Mouse (Mus musculus) gastrocnemius, adult 8-10 months (tissue): ENCODE measurements around the gene Hbq1a. TPM values are rescaled to one million over a fixed set of nuclear protein-coding genes. Genes with fewer than 3 reads are reported as not detected.
A peak's percentile ranks its signal among the peaks of the same experiment; 100 is the strongest.

Experiments used
- DNase-seq, 2 experiments: peaks; one replicate each; pipeline ENCODE4 v3.0.0; 2022; ENCODE audit warnings: low spot score in 2 of 2
- total RNA-seq, 4 experiments: library from RNA; stranded (reverse); gene quantifications; 2 replicates each; pipeline ENCODE4 v1.2.4; 2022

Hbq1a gene
- total RNA-seq, 4 experiments from 2014 or later, result not detected

- peak; percentile 35 to 65 for DNase-seq
Measured at GRCm38 (mm10) chr11:32321196-32321565, 21.3 kb downstream of the Hbq1a start.

DNA sequence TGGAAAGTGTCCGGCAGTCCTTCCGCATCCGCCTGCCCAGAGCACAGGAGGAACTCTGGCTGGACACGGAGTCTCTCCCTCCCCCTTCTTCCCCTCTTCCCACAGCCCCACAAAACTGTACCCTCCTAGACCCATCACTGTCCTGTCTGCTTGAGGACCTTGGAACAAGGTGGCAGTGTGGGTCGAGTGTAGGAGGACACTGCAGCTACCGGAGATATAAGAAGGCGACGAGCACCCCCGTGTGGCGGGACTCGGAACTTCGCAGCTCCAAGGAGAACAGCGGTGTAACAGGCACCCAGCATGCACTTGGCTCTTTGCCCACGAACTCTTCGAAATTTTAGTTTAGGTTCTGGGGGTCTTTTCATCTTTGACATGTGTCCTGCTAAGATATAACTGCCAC, 24.7 kb downstream of the Hbq1a start:
- peak; percentile 78 to 85 for DNase-seq

- DNase-seq, result no peak
Measured at GRCm38 (mm10) chr11:32331075-32331474, 31.2 kb downstream of the Hbq1a start.

DNA sequence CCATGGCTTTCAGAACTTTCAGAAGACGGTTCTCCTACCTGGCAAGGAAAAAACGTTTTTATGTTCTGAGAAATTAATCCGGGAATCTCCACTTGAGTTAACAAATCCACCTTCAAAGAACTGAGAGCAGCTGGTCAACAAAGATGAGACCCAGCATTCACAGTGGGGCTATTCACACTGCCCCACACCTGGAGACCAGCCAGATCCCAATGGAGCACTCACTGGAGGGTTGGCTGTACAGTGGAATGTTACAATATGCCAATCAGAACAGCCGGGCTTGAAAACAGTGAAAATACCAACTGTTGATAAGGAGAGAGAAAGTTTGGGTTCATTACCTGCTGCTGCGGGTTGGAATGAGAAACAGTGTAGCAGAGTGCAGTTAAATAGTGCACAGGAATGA, 32.0 kb downstream of the Hbq1a start:
- DNase-seq, result no peak

DNA sequence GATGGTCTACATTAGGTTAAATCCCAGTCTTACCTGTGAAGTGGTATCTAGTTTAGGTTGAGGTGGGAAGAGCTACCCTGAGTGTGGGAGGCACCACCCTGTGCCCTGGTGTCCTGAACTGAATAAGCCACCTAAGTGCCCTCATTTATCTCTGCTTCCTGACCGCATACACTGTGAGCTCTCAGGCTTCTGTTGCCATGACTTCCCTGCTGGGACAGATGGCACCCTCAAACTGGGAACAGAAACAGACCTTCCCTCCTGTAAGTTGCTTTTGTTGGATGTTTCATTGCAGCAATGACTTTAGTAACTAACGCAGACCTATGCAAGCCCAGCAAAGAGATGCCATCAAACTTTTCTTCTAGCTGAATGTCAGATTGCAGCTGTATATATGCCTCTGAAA, 33.4 kb downstream of the Hbq1a start:
- DNase-seq, result no peak

GRCm38 (mm10) chr11:32336435-32336907, 36.6 kb downstream of the Hbq1a start:
- DNase-seq, result no peak

DNA sequence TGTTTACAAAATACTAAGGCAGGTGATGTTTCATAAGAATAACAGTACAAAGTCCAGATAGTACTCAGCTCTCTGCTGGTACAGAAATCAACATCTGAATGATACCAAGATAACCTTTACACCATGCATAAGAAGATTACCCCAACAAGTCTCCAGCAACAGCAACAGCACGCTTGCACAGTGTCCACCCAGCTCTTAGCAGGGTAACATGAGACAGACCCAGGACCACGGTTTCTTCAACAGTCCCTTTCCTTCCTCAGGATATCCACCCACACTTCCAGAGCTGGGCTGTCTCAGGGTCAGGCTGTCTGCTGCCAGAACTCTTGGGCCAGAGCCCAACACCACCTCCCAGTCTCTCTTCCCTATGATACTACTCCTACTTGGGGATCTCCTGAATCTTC, 39.3 kb downstream of the Hbq1a start:
- no peak for DNase-seq

DNA sequence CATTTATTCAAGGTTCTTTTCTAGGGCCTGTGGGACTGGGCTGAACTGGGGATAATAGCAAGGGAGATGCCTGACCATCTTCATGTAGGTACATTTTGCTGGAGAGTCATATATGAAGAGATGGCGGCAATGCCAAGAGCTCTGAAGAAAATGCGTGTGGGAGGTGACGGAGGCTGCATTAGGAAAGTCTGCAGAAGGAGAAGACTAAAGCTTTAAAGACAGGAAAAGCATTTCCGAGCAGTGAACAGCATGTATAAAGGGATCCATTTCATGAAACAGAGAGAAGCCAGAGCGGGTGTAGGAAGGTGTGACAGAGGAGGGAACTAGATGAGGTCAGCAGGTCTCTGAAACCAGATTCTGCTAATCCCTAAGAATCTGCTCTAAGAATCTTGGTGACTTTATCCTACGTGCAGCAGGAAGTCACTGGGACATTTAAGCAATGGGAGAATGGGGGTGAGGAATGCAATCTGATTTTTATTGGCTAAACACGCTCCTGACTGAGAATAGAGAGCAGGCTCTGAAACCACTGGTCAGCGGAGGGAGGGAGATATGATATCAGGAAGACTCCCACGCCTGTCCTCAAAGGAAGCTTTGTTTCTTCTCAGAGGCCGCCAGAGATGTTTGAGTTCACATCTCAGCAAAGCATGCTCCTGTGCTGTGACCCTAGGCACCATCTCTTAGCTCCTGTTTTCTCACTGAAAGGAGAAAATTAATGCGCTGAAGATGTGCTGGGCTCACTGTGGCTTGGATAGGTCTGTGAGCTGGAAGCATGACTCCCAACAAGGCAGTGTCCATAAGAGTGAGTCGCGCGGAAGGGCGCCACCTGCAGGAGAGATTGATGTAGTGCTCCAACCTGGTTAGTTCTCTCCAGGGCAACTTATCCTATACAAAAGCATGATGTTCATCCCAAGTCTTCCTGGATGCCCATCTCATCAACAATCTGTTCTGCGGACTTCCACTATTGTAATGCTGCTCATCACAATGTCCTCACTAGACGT, 40.9 kb downstream of the Hbq1a start:
- no peak for DNase-seq

- peak in 1 of 2 experiments; percentile 52 for DNase-seq
Measured at GRCm38 (mm10) chr11:32342770-32343191, 42.9 kb downstream of the Hbq1a start.

GRCm38 (mm10) chr11:32343350-32343749, 43.5 kb downstream of the Hbq1a start:
- DNase-seq, result no peak

- DNase-seq, result no peak
Measured at GRCm38 (mm10) chr11:32345504-32346297, 45.8 kb downstream of the Hbq1a start.

DNA sequence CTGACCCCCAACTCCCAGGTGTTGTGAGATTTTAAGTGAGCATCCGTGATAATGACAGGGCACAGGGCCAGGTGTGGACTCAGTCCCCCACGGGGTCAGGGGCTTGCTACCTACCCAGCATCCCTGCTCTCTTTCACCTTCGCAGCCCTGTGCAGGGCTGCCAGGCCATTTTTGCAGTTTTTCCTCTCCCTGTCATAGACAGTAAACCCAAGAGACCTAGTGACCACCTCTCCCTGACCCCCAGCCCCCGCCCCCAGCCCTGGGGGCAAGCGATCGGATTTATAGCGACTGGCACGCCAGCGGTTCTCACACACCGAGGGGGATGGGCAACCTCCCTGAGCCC, 47.4 kb downstream of the Hbq1a start:
- no peak for DNase-seq

DNA sequence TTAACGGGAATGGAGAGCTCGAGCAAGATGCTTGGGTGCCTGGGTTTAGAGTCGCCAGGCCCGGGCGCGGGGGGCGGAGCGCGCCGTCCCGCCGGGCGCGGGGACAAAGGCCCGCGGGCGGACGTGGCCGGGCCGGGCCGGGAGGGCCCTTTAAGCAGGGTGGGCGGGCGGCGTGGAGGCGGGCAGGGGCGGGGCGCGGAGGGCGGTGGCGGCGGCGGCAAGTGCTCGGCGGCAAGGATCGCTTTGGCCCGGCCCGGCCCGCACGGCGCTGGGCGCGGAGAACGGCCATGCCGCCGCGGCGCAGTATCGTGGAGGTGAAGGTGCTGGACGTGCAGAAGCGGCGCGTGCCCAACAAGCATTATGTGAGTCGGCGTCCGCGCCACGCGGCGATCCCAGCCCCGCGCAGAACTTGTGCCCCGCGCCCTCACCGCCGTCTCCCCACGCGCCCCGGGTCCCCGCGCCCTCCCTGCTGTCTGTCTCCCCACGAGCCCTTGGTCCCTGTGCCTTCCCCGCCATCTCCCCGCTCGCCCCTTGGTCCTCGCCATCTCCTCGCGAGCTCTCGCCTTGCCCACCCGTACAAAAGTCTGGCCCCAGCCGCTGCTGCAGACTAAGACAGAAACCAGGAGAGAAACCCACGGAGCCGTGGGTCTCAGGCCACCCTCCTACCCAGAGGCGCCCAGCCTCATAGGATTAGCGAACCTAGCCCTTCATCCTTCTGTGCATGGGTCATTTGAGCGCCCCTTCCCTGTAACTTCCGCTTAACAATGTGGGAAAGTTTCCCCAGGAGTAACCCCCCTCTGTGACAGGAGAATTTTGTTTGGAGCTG, 48.0 kb downstream of the Hbq1a start, which contains the start of gene Sh3pxd2b:
Sh3pxd2b (plus strand) TSS at position 214 of the 826 bp plus-strand sequence.
- DNase-seq, result peak in 1 of 2 experiments; percentile 38

DNA sequence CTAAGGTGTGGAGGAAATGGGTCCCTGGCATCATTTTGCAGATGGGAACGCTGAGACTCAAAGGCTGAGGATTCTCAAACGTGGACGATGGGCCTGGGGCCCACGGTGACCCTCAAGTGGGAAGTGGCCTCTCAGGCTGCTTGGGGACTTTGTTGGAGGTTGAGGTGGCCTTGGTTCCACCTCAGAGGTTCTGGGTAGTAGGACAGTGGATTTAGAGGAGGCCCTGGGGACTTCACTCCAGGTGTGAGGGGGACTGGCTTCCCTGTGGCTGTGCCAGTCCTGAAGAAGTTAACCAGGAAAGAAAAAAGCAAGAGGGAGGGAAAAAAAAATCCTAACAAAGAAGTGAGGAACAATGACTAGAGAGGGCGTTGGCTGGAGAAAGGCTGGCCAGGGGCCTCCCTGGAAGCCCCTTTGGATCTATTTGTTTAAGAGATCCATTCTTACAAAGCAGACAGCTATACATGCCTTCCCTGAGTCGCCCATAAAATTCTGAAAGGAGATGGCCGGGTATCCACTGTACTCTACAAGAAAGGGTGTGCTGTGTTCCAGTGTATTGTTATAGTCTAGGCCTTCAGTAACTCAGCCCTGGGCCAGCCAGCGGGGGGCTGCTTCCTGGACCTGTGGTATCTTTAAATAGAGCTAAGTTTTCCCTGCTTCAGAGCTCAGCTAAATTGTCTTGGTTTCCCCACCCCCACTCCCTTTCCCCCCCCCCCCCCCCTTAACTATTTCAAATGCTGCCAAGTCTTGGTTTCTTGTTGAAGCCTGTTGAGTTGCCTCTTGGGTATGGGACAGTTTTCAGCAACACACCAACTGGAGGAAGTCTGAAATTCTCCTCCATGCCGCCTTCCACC, 48.8 kb downstream of the Hbq1a start:
- no peak for DNase-seq

- DNase-seq, result no peak
Measured at GRCm38 (mm10) chr11:32349284-32349953, 49.5 kb downstream of the Hbq1a start.
